Mouse (Mus musculus): ENCODE results near the gene Synj2.

The Synj2 gene

DNA sequence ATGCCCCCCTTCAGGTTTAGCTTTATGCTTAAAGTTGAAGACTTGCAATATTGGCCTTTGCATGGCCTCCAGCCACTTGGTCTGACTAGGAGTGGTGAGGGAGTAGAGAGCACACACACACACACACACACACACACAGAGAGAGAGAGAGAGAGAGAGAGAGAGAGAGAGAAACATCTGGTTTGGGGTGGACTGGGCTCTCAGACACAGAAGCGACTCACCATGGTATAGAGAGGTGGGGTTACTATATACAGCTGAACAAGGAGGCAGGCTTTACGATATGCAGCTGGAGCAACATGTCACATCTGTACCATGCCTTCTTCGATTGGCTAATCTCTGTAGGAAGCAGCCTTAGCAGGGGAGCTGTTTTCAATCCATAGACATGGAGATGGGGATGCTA is 5.4 kb upstream of the Synj2 start:
- no peak for DNase-seq (ENCODE audit: low read depth)

DNA sequence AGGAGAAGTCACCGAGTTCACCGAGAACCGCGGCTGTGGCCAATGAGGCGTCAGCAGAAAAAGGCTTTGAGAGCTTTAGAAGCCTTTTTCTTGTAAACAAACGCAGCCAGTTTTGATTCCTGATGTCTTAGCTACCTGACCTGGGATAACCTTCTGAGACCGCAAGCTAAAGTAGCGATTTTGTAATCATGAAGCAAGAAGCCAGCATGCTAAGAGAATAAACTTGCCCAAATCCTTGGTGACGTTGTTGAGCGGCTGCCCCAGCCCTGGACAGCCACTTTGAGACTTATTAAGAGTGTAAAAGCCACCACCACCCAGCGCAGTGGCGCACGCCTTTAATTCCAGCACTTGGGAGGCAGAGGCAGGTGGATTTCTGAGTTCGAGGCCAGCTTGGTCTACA is 4.8 kb upstream of the Synj2 start:
- no peak for DNase-seq (ENCODE audit: low read depth)

DNA sequence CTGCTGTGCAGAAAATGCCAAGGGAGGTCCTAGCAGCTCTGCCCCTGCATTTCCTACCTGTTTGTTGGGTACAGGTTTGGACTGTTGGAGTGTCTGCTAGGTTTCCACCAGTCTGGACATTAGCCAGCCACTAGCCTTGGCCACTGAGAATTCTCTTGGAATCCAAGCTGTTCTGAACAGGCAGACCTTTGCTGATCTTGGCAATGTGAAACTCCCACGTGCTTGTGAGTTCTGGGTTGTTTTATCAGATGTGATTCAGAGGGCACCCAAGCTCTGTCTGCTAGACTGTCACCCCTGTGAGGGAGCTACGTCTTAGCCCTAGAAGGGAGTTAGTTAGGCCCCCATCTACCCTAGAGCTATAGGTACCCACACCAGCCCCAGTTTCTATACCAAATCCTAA is 3.6 kb upstream of the Synj2 start:
- DNase-seq (ENCODE audit: low read depth) = no peak

DNA sequence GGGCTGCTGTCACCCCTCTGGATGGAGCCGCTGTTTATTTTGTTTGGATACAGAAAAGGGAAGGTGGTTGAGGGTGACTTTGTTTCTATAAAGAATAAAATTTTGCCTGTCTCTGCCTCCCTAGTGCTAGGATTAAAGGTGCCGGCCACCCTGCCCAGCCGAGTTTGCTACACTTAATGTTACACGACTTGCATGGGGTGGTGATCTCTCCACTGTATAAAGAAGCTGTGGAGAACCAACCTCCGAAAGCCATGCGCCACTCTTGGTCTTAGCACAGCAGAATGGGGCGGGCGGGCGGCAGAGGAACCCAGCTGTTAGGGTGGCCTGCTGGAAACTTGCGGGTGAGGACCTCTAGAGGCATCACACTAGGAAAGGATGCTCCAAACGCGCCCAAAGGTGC is 1.2 kb upstream of the Synj2 start:
- no peak for DNase-seq (ENCODE audit: low read depth)

DNA sequence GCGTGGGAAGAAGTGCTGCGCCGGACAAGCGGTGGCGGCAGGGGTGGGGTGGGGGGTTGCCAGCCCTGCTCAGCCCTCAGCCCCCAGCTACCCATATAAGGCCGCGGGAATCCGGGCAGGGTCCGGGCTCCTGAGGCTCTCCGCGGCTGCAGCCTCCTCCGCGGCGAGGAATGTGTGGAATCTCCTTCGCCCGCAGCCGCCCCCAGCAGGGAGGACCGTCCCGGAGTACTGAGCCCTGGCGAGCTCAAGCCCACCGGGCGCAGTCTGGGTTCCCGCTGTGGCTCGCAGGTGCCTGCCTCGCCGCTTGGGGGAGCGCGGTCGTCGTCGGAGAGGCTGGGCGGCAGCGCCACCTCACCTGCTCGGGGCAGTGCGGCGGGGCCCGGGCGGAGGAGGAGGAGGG is 288 bp upstream of the Synj2 start:
- peak; percentile 35 for DNase-seq (ENCODE audit: low read depth)

DNA sequence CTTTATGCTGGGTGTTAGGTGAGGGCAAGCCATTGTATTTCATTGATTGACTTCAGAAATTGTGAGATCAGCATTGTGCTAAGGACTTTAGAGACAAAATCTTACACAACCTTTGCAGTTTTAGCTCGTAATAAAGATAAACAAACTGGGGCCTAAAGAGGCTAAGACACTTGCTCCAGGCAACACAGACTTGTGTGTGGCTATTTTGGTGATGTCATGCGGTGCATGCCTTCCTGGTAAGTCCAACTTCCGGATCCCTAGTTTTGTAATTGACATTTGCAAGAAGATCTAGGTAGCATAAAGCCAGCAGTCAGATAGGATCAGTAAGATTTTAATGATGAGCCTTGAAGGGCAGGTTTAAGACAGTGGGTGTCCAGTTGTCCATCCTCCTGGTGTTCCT is 1.1 kb downstream of the Synj2 start:
- DNase-seq (ENCODE audit: low read depth) = no peak

DNA sequence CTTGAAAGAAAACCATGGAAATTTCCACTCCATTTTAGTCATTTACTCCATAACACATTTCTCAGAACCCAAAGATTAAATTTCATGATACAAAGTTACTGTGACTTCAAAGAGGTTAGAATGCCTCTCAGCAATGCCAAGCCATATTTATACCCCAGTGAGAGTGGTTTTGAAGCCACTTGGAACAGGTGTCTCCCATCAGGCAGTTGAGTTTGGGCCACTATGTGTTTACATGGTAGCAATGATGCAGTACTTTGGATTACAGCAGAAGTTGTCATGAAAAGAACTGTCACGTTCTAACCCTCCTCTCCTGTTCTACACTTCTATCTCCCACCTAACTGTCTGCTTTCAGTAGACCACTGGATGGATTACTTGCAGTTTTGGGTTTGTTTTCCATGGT is 2.0 kb downstream of the Synj2 start:
- DNase-seq (ENCODE audit: low read depth) = no peak

DNA sequence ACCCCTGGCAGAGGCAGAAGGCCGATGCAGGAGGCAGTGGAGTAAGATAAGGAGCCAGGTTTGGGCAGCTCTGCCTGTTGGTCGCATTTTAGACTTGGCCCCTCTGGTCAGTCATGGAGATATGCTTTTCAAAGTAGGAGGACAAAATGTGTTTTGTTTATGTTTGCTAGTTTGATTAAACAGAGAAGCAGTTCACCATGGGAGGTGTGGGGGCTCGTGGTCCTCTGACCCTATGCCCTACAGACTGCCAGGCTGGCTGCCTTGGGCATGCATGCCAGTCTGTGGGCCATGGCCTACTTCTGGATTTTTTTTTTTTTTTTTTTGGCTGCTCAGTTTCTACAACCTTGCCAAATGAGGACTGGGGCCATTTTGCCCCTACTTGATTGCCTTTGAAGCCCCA is 6.0 kb downstream of the Synj2 start:
- DNase-seq (ENCODE audit: low read depth) = no peak

DNA sequence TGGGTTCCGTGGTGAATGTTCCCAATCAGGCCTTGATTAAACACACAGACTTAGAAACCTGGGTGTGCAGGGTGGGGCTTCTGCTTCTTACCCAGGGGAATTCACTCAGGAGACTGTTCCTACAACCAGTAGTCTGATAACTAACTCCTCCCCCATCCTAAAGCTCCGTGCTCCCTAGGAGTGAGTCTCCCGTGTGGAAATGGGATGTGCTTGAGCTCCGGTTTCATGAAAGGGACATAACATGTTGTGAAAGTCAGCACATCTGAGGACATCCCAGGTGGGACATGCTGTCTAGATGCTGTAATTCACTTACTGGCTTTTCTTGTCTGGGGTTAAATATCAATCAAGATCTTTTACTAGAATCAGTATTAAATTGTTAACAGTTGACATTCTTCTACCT is 11.4 kb downstream of the Synj2 start:
- DNase-seq (ENCODE audit: low read depth) = no peak

DNA sequence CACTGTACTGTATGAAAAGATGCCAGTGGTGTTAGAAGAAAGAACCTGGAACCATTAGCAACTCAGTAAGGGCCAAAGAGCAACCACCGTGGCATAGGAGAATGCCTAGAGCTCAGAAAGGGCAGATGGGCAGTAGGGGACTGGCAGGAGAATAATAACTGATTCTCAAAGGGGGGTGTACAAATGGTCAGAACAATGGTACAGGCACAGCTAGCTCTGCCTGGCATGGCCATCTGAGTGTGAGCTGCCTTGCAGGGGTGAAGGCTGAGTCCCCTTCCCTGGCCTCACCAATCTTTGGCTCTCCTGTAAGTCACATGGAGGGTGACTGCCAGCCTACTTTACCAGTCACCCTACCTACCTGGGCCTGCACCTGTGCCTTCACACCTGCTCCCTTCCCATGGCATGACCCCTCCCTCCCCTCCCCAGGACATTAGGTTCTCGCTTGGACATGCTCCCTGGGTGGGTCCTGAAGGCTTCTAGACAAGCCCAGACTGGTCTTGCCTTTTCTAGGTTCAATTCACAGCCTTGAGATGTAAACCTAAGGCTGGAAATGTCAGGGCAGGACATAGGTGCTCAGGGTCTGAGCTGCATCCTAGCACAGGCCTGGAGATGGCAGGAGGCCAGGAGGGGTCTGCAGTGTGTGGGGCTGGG is 15.4 kb downstream of the Synj2 start:
- DNase-seq (ENCODE audit: low read depth) = no peak

DNA sequence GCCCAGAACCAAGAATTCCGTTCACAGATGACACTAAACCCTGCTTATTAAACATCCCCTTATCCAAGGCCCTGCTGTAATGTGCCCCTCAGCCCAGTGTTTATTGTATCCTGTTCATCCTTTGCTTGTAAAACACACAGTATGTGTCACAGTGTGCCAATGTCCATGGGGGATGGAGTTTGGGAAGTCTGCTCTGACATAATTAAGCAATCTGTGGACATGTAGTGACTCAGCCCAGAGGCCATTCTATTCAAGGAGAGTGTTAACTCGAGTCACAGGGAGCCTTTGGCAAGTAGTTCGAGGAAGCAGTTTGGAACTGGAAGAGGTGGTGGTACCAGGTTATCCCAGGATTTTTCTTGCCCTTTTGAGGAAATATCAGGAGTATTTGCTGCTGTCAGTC is 16.0 kb downstream of the Synj2 start:
- no peak for DNase-seq (ENCODE audit: low read depth)

DNA sequence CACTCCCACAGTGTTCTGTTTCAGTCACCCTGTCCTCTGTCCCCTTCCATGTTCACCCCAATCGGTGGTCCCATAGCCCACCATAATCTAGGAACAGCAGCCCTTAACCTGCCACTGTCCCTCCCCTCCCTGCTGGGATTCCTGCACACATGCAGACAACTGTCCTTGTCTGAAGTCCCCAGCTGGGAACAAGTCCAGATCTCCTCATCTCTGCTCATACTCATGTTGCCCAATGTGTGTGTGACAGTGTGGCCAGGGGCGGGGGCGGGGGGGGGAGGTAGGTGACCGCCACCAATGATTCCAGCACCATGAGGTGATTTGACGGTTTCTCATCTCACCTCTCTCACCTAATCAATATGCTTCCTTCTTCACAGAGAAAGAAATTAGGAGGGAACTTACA is 17.1 kb downstream of the Synj2 start:
- no peak for DNase-seq (ENCODE audit: low read depth)

DNA sequence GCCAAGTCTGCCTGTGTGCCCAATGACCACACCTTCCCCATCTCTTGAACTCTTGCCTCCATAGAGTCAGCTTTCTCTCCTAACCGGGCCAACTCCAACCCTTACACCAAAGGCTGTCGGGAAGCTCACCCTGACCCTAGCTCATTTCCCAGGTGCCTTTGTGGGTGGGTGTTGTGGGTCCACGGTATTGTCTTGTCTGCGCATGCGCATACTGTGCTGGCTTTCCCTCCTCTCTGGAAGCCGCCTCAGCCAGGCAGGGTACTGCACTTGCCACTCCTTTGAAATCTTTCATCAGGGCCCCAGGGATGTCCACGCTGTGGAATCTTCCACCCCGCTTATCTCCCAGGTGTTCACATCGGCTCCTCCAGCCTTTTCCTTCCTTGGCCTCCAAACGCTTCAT is 17.6 kb downstream of the Synj2 start:
- DNase-seq (ENCODE audit: low read depth) = no peak

DNA sequence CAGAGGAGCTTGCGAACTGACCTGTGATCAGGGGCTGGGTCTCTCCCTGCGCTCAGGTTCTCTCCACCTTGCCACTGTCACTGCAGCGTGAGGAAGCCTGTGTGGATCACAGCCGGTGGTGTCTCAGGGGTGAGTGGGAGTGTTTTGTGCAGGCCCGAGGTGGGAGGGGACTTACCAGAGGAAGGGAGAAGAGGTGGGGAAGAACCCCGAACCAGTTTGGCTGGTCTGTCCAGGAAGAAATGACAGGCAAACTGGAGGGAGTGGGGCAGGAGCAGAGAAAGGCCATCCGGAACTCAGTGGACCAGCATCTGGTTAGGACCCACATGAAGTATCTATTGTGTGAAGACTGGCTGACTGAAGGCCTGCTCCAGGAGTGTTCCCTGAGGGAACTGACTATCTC is 18.0 kb downstream of the Synj2 start:
- DNase-seq (ENCODE audit: low read depth) = no peak

DNA sequence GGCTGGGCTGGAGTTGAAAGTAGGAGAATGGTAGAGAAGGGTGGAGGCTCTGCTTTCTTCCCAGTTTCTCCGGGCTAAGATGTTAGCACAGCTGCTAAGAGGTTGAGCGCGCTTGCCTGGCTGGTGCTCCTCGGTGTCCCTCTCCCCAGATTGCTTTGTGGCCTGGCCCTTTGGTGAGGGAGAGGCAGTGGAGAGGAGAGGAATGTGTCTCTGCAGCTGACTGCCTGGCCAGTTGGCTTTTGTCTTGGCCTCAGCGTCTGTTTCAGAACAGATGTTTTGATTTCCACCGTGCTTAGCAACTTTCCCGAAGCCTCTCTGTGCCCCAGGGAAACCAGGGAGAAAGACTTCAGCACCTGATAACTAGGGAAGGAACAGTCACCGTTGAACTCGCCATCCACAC is 18.7 kb downstream of the Synj2 start:
- no peak for DNase-seq (ENCODE audit: low read depth)

DNA sequence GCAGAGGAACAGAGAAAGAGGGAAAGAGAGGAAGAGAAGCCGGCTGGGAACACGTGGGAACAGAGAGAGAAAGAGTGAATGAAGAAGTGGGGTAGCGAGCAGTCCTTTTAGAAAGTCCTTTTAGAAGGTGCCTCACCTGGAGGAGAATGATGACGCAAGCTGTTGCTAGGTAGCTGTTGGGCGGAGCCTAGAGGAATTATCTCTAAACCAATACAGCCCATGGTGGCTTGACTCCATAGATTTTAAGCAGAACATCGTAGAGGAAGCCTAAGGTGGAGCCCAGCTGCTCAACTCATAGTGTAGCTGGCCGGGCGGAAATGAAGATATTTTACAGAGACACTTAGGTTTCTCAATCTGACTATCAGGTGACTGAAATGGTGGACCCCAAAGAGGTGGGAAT is 22.7 kb downstream of the Synj2 start:
- DNase-seq (ENCODE audit: low read depth) = no peak

DNA sequence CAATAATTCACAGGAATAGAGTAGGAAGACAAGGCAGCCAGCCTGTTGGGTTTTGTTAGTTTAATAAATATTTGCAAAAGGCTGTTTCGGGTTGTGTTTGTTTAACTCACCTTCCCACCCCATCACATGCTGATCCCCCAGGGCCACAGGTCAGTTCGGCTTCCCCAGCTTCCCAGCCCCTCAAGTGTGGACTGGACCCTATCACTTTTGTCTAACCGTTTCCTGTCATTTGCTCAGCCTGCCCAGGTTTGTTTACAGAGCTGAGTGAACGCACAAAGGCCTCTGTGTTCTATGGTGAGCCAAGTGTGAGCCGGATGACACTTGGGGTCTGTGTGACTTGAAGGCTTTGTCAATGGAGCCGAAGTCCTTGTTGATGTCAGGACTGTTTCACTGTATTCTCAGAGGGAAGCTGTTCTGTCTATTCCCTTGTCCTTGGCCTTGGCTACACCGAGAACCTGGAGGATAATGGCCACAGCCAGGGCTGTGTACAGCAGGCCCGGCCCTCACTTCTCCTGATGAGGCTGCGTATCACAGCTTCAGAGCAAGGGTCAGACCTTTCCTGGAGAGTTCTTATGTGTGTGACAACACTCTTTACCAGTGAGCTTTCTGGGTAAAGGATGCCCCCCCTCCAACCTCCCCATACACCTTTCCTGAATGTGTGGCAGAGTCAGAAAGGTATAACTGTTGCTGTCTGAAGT is 24.2 kb downstream of the Synj2 start:
- no peak for DNase-seq (ENCODE audit: low read depth)

DNA sequence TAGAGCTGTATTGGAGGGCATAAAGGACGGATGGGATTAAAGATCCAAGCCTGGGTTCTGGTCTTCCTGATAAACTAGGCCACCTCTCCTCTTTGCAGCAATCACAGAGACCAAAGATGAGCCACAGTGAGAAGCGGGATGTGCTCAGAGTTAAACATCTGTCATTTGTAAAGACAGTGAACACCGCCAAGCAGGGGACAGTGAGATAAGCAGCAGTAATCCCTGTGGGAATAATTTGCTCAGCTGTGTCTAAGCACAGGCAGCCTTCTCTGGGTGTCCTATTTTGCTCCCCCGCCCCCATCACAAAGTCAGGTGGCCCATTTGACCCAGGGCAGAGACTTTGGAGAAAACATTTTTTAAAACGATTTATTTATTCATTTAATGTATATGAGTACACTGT is 25.6 kb downstream of the Synj2 start:
- no peak for DNase-seq (ENCODE audit: low read depth)

DNA sequence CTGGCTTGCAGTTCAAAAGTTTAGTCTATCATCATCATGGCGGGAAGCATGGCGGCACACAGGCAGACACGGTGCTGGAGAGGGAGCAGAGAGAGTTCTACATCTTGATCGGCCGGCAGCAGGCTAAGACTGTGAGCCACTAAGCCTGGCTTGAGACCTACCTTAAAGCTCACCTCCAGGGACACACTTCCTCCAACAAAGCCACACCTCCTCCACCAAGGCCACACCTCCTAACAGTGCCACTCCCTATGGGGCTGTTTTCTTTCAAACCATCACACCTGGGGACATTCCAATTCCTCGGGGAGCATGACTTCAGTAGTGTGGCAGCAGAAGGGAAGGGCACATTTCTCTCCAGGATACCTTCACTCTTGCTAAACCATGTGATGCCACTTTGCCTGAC is 27.5 kb downstream of the Synj2 start:
- DNase-seq (ENCODE audit: low read depth) = no peak

DNA sequence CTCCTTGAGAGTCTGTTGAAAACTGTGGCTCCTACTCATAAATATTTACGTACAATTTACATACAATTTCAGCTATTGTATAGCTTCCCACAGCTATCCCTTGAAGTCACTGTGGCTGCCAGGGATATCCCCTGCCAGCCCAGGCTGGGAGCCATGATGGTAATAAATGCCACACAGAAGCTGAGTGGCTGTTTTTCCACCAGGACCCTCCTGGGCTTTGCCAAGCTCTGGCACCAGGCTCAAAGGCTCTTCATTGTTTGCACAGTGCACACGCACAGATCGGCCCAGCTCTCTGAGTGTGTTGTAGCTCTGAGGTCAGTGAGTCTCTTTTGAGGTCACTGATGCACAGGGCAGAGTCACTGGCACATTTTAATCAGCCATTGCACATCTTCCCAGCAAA is 28.2 kb downstream of the Synj2 start:
- DNase-seq (ENCODE audit: low read depth) = no peak

DNA sequence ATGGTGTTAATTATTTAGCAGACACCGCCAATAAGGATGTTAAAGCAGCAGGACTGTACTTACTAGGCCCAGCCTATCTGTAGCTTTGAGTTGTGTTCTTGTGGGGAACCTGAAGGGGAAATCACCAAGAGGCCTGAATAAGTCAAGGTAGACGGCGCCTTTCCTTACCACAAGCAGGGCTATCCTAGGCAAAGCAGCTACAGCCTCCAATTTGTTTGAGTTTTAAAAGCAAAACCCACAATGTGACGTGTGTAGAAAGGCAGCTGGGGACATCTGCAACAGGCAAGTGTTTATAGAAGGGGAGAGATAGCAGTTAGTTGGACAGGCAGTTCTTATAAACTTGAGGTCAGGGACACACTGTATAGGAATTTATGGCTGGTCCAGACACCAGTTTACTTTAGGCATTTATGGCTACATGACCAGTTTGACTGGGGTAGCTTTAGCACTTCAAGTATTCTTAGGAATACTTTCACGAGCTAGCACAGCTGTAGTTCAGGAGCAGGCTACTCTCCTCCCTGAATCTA is 29.3 kb downstream of the Synj2 start:
- no peak for DNase-seq (ENCODE audit: low read depth)

DNA sequence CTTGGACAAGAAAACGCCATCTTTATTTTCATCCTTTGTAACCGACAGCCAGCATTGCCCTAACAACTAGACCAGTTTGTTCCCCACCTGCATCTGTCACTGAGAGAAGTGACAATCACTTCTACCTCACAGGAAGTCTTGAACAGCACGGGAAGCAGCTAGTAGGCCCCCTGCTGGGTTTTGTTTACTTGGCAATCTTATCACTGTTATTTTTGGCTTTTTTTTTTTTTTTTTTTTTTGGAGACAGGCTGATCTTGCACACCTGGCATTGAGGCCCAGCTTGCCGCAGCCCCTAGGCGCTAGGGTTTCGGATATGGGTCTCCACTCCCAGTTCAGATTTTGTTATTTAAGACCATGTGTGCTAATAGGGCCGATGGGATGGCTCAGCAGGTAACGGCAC is 32.5 kb downstream of the Synj2 start:
- no peak for DNase-seq (ENCODE audit: low read depth)

DNA sequence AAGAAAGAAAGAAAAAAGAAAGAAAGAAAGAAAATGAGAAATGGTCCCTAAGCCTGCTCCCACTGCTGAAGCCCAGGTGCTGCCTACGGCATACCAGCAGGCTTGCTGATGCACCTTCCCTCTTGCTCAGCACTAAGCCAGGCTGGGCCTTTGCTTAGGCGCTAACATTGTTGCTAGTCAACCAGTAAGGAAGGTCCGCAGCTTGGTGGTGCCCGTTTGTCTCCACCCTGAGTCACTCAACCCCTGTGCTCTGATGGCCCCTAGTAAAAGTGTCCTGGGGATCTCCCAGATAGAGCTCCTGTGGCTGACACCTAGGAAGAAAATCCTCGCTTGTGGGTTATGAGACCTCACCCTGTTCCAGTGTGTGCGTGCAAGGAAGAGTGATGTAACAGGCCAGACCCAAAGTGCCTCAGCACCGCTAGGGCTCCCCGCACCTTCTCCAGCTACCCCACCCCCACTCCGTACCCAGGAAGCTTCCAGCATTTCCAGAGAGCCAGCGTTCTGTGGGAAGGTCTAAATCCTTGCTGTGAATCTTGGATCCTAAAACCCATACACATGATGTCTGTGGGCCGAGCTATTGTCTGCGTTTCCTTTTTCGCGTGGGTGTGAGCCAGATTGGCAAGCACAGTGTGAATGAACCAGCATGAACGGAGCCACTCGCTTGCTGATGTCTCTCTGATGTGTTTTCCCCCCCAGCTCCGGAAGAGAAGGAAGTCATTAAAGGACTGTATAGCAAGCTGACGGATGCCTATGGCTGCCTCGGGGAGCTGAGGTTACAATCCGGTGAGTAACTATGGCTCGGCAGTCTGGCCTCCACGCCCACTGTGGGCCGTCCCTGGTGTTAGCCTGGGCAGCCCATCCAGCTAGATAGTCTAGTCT is 34.3 kb downstream of the Synj2 start:
- DNase-seq (ENCODE audit: low read depth) = no peak

Measured in c-Kit-positive CD71-positive TER-119-negative erythroid progenitor cells, embryonic 14.5 days (primary cell).